Mouse (Mus musculus): Measurements from ENCODE around the gene Lpin3. TPM values are rescaled to one million over a fixed set of nuclear protein-coding genes. Genes with fewer than 3 reads are reported as not detected.

Lpin3 gene
- 25.2 and 41.5 TPM in 2 replicates for polyA plus RNA-seq (2012; rRNA removed)

GRCm38 (mm10) chr2:160880453-160881195 is at the start of gene Lpin3:
TSS of gene Lpin3 (plus strand) at chr2:160880670.
- no peak for DNase-seq (ENCODE audit: low read depth, low spot score)
- WGBS: 52% methylated on average over 13 of the region's 13 CpGs

- no peak for DNase-seq (ENCODE audit: low read depth, low spot score)
Measured at GRCm38 (mm10) chr2:160840838-160841237, 39.6 kb upstream of the Lpin3 start.

- WGBS: 58% methylated on average over 1 of the region's 1 CpGs
- no peak for DNase-seq (ENCODE audit: low read depth, low spot score)
Measured at GRCm38 (mm10) chr2:160847664-160848063, 32.8 kb upstream of the Lpin3 start.

- 86% methylated on average over 2 of the region's 2 CpGs for WGBS
- no peak for DNase-seq (ENCODE audit: low read depth, low spot score)
Measured at GRCm38 (mm10) chr2:160848186-160848585, 32.3 kb upstream of the Lpin3 start.

- DNase-seq (ENCODE audit: low read depth, low spot score): no peak
Measured at GRCm38 (mm10) chr2:160849617-160850240, 30.7 kb upstream of the Lpin3 start.

GRCm38 (mm10) chr2:160850360-160850759 is 30.1 kb upstream of the Lpin3 start:
- no peak for DNase-seq (ENCODE audit: low read depth, low spot score)
- 70% methylated on average over 3 of the region's 3 CpGs for WGBS

More at GRCm38 (mm10) chr2:160849617-160850240, 30.7 kb upstream of the Lpin3 start:
- WGBS: 73% methylated on average over 3 of the region's 3 CpGs

GRCm38 (mm10) chr2:160854687-160855086 is 25.8 kb upstream of the Lpin3 start:
- DNase-seq (ENCODE audit: low read depth, low spot score): no peak

GRCm38 (mm10) chr2:160856359-160857102 is 23.9 kb upstream of the Lpin3 start:
- DNase-seq (ENCODE audit: low read depth, low spot score): no peak
- WGBS: 84% methylated on average over 5 of the region's 5 CpGs

- no peak for DNase-seq (ENCODE audit: low read depth, low spot score)
- 80% methylated on average over 1 of the region's 1 CpGs for WGBS
Measured at GRCm38 (mm10) chr2:160860363-160860762, 20.1 kb upstream of the Lpin3 start.

- DNase-seq (ENCODE audit: low read depth, low spot score): no peak
- WGBS: 95% methylated on average over 1 of the region's 1 CpGs
Measured at GRCm38 (mm10) chr2:160864112-160864511, 16.4 kb upstream of the Lpin3 start.

- no peak for DNase-seq (ENCODE audit: low read depth, low spot score)
- 99% methylated on average over 2 of the region's 2 CpGs for WGBS
Measured at GRCm38 (mm10) chr2:160865266-160865665, 15.2 kb upstream of the Lpin3 start.

GRCm38 (mm10) chr2:160869446-160869845 is 11.0 kb upstream of the Lpin3 start:
- 46% methylated on average over 3 of the region's 3 CpGs for WGBS
- no peak for DNase-seq (ENCODE audit: low read depth, low spot score)

GRCm38 (mm10) chr2:160871310-160871709 is 9.2 kb upstream of the Lpin3 start:
- WGBS: 73% methylated on average over 3 of the region's 3 CpGs
- DNase-seq (ENCODE audit: low read depth, low spot score): no peak

GRCm38 (mm10) chr2:160872395-160872794 is 8.1 kb upstream of the Lpin3 start:
- under 1% methylated on average over 39 of the region's 47 CpGs for WGBS

GRCm38 (mm10) chr2:160872890-160873382 is 7.5 kb upstream of the Lpin3 start, which contains the start of gene Zhx3:
TSS of gene Zhx3 (minus strand) at chr2:160872998.
- peak; percentile 56 for DNase-seq (ENCODE audit: low read depth, low spot score)
- 2% methylated on average over 48 of the region's 48 CpGs for WGBS

More at GRCm38 (mm10) chr2:160872395-160872794, 8.1 kb upstream of the Lpin3 start:
- no peak for DNase-seq (ENCODE audit: low read depth, low spot score)

GRCm38 (mm10) chr2:160874231-160874877 is 6.1 kb upstream of the Lpin3 start:
- DNase-seq (ENCODE audit: low read depth, low spot score): no peak
- 79% methylated on average over 5 of the region's 5 CpGs for WGBS

- WGBS: 95% methylated on average over 4 of the region's 4 CpGs
- DNase-seq (ENCODE audit: low read depth, low spot score): no peak
Measured at GRCm38 (mm10) chr2:160876115-160876514, 4.4 kb upstream of the Lpin3 start.

GRCm38 (mm10) chr2:160881462-160882101 is 1.1 kb downstream of the Lpin3 start:
- WGBS: 46% methylated on average over 6 of the region's 6 CpGs
- DNase-seq (ENCODE audit: low read depth, low spot score): no peak

- WGBS: 65% methylated on average over 5 of the region's 5 CpGs
- no peak for DNase-seq (ENCODE audit: low read depth, low spot score)
Measured at GRCm38 (mm10) chr2:160882436-160882835, 2.0 kb downstream of the Lpin3 start.

Data from large intestine, adult 2 months (tissue).